Mouse (Mus musculus) G1E-ER4 (cell line): ENCODE measurements around the gene Rps29. TPM values are rescaled to one million over a fixed set of nuclear protein-coding genes. Genes with fewer than 3 reads are reported as not detected.

Source experiments
- GATA1 ChIP-seq: IDR thresholded peaks from one replicate; pipeline ENCODE4 v1.8.0; 2012; ENCODE audit warnings: low read length, inconsistent platforms
- polyA plus RNA-seq: library from polyadenylated mRNA; stranded (reverse); fragments of >175 nt; gene quantifications from 2 replicates; pipeline ENCODE4 v1.2.3, GENCODE M21; 2012

Rps29 gene
- polyA plus RNA-seq, 1 experiment, result 135 TPM

- TF ChIP-seq GATA1, result no peak
Measured at GRCm38 (mm10) chr12:69185371-69185770, 26.4 kb upstream of the Rps29 start.

- no peak for TF ChIP-seq GATA1
Measured at GRCm38 (mm10) chr12:69184342-69185295, 25.6 kb upstream of the Rps29 start.

- TF ChIP-seq GATA1, result no peak
Measured at GRCm38 (mm10) chr12:69183583-69184308, 24.8 kb upstream of the Rps29 start, which contains the start of the genes Rpl36al and Mgat2. Rpl36al (minus strand) TSS chr12:69184083. Mgat2 (plus strand) TSS chr12:69184157.

GRCm38 (mm10) chr12:69181800-69182199, 22.8 kb upstream of the Rps29 start:
- no peak for TF ChIP-seq GATA1

- no peak for TF ChIP-seq GATA1
Measured at GRCm38 (mm10) chr12:69179371-69179770, 20.4 kb upstream of the Rps29 start.

- TF ChIP-seq GATA1, result no peak
Measured at GRCm38 (mm10) chr12:69177526-69177925, 18.5 kb upstream of the Rps29 start.

- TF ChIP-seq GATA1, result no peak
Measured at GRCm38 (mm10) chr12:69175975-69176374, 17.0 kb upstream of the Rps29 start.

- TF ChIP-seq GATA1, result no peak
Measured at GRCm38 (mm10) chr12:69171307-69171706, 12.3 kb upstream of the Rps29 start.

- no peak for TF ChIP-seq GATA1
Measured at GRCm38 (mm10) chr12:69168461-69169106, 9.6 kb upstream of the Rps29 start, which contains the start of gene Lrr1. Lrr1 (plus strand) TSS chr12:69168814.

GRCm38 (mm10) chr12:69167656-69168460, 8.9 kb upstream of the Rps29 start:
- no peak for TF ChIP-seq GATA1

- no peak for TF ChIP-seq GATA1
Measured at GRCm38 (mm10) chr12:69164904-69165303, 5.9 kb upstream of the Rps29 start.

- TF ChIP-seq GATA1, result no peak
Measured at GRCm38 (mm10) chr12:69159578-69159940, 573 bp upstream of the Rps29 start.

GRCm38 (mm10) chr12:69158366-69158764, 621 bp downstream of the Rps29 start:
- TF ChIP-seq GATA1, result no peak

- no peak for TF ChIP-seq GATA1
Measured at GRCm38 (mm10) chr12:69157107-69157506, 1.9 kb downstream of the Rps29 start.

- no peak for TF ChIP-seq GATA1
Measured at GRCm38 (mm10) chr12:69156436-69156835, 2.5 kb downstream of the Rps29 start.

GRCm38 (mm10) chr12:69155923-69156322, 3.1 kb downstream of the Rps29 start:
- TF ChIP-seq GATA1, result no peak
